Mouse (Mus musculus): ENCODE data around the gene Gm20388. TPM values are rescaled to one million over a fixed set of nuclear protein-coding genes. Genes with fewer than 3 reads are reported as not detected.

Gene Gm20388
- polyA plus RNA-seq, 1 experiment from 2014 or later = not detected

GRCm38 (mm10) chr8:121043719-121044440 lies 1133.2 kb downstream of the Gm20388 start:
- Histone ChIP-seq H3K27ac (no peak overlapping the region), H3K4me1 (no peaks in the 10 kb centered on the region), H3K4me2 (replicated peaks) (no peak overlapping the region), H3K27me3 (peaks cover 9% of the 10 kb centered on the region; the same call in 1 of the 2 replicates), H3K9ac (no peak overlapping the region), H3K4me3 (no peak overlapping the region), H3K36me3 (no peaks in the 10 kb centered on the region), H3K9me3 (no peaks in the 10 kb centered on the region)
- no peak for ATAC-seq (ENCODE audit: insufficient number of reproducible peaks, insufficient read depth, low FRiP score, low TSS enrichment)
- WGBS = 53% methylated on average over 19 of the region's 19 CpGs

- Histone ChIP-seq H3K4me3 (no peak overlapping the region), H3K27ac (no peak overlapping the region), H3K9ac (no peak overlapping the region), H3K27me3 (0 out of 2 replicates have a peak, but pooled peaks cover 4% of the 10 kb centered on the region), H3K4me1 (peaks cover 5% of the 10 kb centered on the region; the same call in 1 of the 2 replicates), H3K9me3 (no peaks in the 10 kb centered on the region), H3K4me2 (replicated peaks) (no peak overlapping the region), H3K36me3 (no peaks in the 10 kb centered on the region)
- no peak for ATAC-seq (ENCODE audit: insufficient number of reproducible peaks, insufficient read depth, low FRiP score, low TSS enrichment)
- WGBS = 68% methylated on average over 9 of the region's 9 CpGs
Measured at GRCm38 (mm10) chr8:121047441-121047840, 1136.8 kb downstream of the Gm20388 start.

GRCm38 (mm10) chr8:121058081-121058480 lies 1147.4 kb downstream of the Gm20388 start:
- H3K9me3 ChIP-seq = no peaks in the 10 kb centered on the region
- H3K4me1 ChIP-seq = peaks cover 9% of the 10 kb centered on the region; the same call in 1 of the 2 replicates
- H3K4me3 ChIP-seq = no peak overlapping the region
- H3K4me2 ChIP-seq (replicated peaks) = no peak overlapping the region
- WGBS = 50% methylated on average over 9 of the region's 9 CpGs
- no peak overlapping the region for H3K9ac ChIP-seq
- no peak overlapping the region for H3K27ac ChIP-seq
- peaks cover 17% of the 10 kb centered on the region; the same call in 1 of the 2 replicates for H3K27me3 ChIP-seq
- ATAC-seq (ENCODE audit: insufficient number of reproducible peaks, insufficient read depth, low FRiP score, low TSS enrichment) = no peak
- no peaks in the 10 kb centered on the region for H3K36me3 ChIP-seq

- peaks cover 17% of the 10 kb centered on the region; the same call in 1 of the 2 replicates for H3K27me3 ChIP-seq
- no peak for ATAC-seq (ENCODE audit: insufficient number of reproducible peaks, insufficient read depth, low FRiP score, low TSS enrichment)
- WGBS = 86% methylated on average over 7 of the region's 7 CpGs
Measured at GRCm38 (mm10) chr8:121059098-121059497, 1148.5 kb downstream of the Gm20388 start.

GRCm38 (mm10) chr8:121062521-121062920 lies 1151.9 kb downstream of the Gm20388 start:
- Histone ChIP-seq H3K4me1 (peaks cover 15% of the 10 kb centered on the region; the same call in 1 of the 2 replicates), H3K9ac (no peak overlapping the region), H3K27me3 (peaks cover 15% of the 10 kb centered on the region; the same call in 1 of the 2 replicates), H3K9me3 (no peaks in the 10 kb centered on the region; the same call in 1 of the 2 replicates), H3K27ac (no peak overlapping the region; the same call in 1 of the 2 replicates), H3K4me3 (no peak overlapping the region), H3K36me3 (no peaks in the 10 kb centered on the region), H3K4me2 (replicated peaks) (no peak overlapping the region)
- no peak for ATAC-seq (ENCODE audit: insufficient number of reproducible peaks, insufficient read depth, low FRiP score, low TSS enrichment)
- 64% methylated on average over 6 of the region's 6 CpGs for WGBS

More at GRCm38 (mm10) chr8:121059098-121059497, 1148.5 kb downstream of the Gm20388 start:
- Histone ChIP-seq H3K4me1 (peaks cover 18% of the 10 kb centered on the region; the same call in 1 of the 2 replicates), H3K4me3 (no peak overlapping the region), H3K9ac (no peak overlapping the region), H3K36me3 (no peaks in the 10 kb centered on the region), H3K4me2 (replicated peaks) (no peak overlapping the region), H3K9me3 (no peaks in the 10 kb centered on the region), H3K27ac (no peak overlapping the region)

- Histone ChIP-seq H3K4me2 (replicated peaks) (no peak overlapping the region; the same call in 1 of the 2 replicates), H3K27me3 (peaks cover 20% of the 10 kb centered on the region; the same call in 1 of the 2 replicates), H3K9ac (no peak overlapping the region), H3K4me1 (0 out of 2 replicates have a peak, but pooled peaks cover 11% of the 10 kb centered on the region), H3K9me3 (no peaks in the 10 kb centered on the region; the same call in 1 of the 2 replicates), H3K27ac (peak overlapping the region; percentile 60), H3K36me3 (no peaks in the 10 kb centered on the region), H3K4me3 (no peak overlapping the region)
- WGBS = 23% methylated on average over 13 of the region's 13 CpGs
- no peak for ATAC-seq (ENCODE audit: insufficient number of reproducible peaks, insufficient read depth, low FRiP score, low TSS enrichment)
Measured at GRCm38 (mm10) chr8:121063649-121064048, 1153.0 kb downstream of the Gm20388 start.

GRCm38 (mm10) chr8:121071454-121071853 lies 1160.8 kb downstream of the Gm20388 start:
- H3K4me1 ChIP-seq = peaks cover 30% of the 10 kb centered on the region
- no peaks in the 10 kb centered on the region for H3K9me3 ChIP-seq
- H3K27me3 ChIP-seq = peaks cover 78% of the 10 kb centered on the region
- no peak for ATAC-seq (ENCODE audit: insufficient number of reproducible peaks, insufficient read depth, low FRiP score, low TSS enrichment)
- no peak overlapping the region for H3K4me3 ChIP-seq
- H3K27ac ChIP-seq = no peak overlapping the region; the same call in 1 of the 2 replicates
- H3K36me3 ChIP-seq = no peaks in the 10 kb centered on the region
- WGBS = 3% methylated on average over 12 of the region's 12 CpGs
- H3K4me2 ChIP-seq (replicated peaks) = no peak overlapping the region
- no peak overlapping the region for H3K9ac ChIP-seq

GRCm38 (mm10) chr8:121072406-121073130 lies 1161.9 kb downstream of the Gm20388 start:
- H3K9ac ChIP-seq = no peak overlapping the region
- peak overlapping the region; percentile 37; the same call in 1 of the 2 replicates for H3K4me2 ChIP-seq (replicated peaks)
- WGBS = 8% methylated on average over 11 of the region's 11 CpGs
- no peak overlapping the region for H3K27ac ChIP-seq
- peaks cover 89% of the 10 kb centered on the region for H3K27me3 ChIP-seq
- H3K9me3 ChIP-seq = no peaks in the 10 kb centered on the region
- H3K4me3 ChIP-seq = no peak overlapping the region
- no peak for ATAC-seq (ENCODE audit: insufficient number of reproducible peaks, insufficient read depth, low FRiP score, low TSS enrichment)
- peaks cover 30% of the 10 kb centered on the region for H3K4me1 ChIP-seq
- no peaks in the 10 kb centered on the region for H3K36me3 ChIP-seq

- whole genome bisulfite sequencing = 1% methylated on average over 48 of the region's 48 CpGs
- peak overlapping the region; percentile 37 for H3K4me2 ChIP-seq (replicated peaks)
- peaks cover 94% of the 10 kb centered on the region for H3K27me3 ChIP-seq
- no peaks in the 10 kb centered on the region for H3K36me3 ChIP-seq
- peak overlapping the region; percentile 13; the same call in 1 of the 2 replicates for H3K4me3 ChIP-seq
- no peaks in the 10 kb centered on the region for H3K9me3 ChIP-seq
- peak overlapping the region; percentile 28; the same call in 1 of the 2 replicates for H3K9ac ChIP-seq
- peak overlapping the region; percentile 66 for H3K27ac ChIP-seq
- ATAC-seq (ENCODE audit: insufficient number of reproducible peaks, insufficient read depth, low FRiP score, low TSS enrichment) = no peak
- H3K4me1 ChIP-seq = peaks cover 30% of the 10 kb centered on the region
Measured at GRCm38 (mm10) chr8:121073174-121074107, 1162.8 kb downstream of the Gm20388 start.

GRCm38 (mm10) chr8:121074108-121074847 lies 1163.6 kb downstream of the Gm20388 start:
- H3K4me1 ChIP-seq = peaks cover 30% of the 10 kb centered on the region
- H3K4me3 ChIP-seq = 0 out of 2 replicates have a peak overlapping the region, but pooled peaks have one; percentile 4
- H3K9me3 ChIP-seq = no peaks in the 10 kb centered on the region
- H3K9ac ChIP-seq = no peak overlapping the region; the same call in 1 of the 2 replicates
- H3K4me2 ChIP-seq (replicated peaks) = peak overlapping the region; percentile 37
- H3K27me3 ChIP-seq = peaks cover 94% of the 10 kb centered on the region
- no peak for ATAC-seq (ENCODE audit: insufficient number of reproducible peaks, insufficient read depth, low FRiP score, low TSS enrichment)
- H3K27ac ChIP-seq = peak overlapping the region; percentile 9; the same call in 1 of the 2 replicates
- WGBS = 3% methylated on average over 15 of the region's 15 CpGs
- H3K36me3 ChIP-seq = no peaks in the 10 kb centered on the region
